Mouse (Mus musculus) neutrophil, adult 5-6 weeks (primary cell): ENCODE data around the gene Kctd7. TPM values are rescaled to one million over a fixed set of nuclear protein-coding genes. Genes with fewer than 3 reads are reported as not detected.
A peak's percentile ranks its signal among the peaks of the same experiment; 100 is the strongest.

Source experiments
- ATAC-seq: fragments of 151-379, 151-347 bp; 2 replicates; pipeline ENCODE4 v1.8.0; 2017; ENCODE audit warnings: mild to moderate bottlenecking, moderate TSS enrichment; ENCODE audit not compliant: insufficient number of reproducible peaks, poor library complexity, low FRiP score, severe bottlenecking; ENCODE audit errors: extremely low read depth
- total RNA-seq: library from RNA; stranded (forward); fragments of 200-1000 nt; gene quantifications from 2 replicates; pipeline ENCODE4 v1.2.3, GENCODE M21; 2017

Gene Kctd7
- total RNA-seq, result 3.0 and 5.3 TPM in 2 replicates

DNA sequence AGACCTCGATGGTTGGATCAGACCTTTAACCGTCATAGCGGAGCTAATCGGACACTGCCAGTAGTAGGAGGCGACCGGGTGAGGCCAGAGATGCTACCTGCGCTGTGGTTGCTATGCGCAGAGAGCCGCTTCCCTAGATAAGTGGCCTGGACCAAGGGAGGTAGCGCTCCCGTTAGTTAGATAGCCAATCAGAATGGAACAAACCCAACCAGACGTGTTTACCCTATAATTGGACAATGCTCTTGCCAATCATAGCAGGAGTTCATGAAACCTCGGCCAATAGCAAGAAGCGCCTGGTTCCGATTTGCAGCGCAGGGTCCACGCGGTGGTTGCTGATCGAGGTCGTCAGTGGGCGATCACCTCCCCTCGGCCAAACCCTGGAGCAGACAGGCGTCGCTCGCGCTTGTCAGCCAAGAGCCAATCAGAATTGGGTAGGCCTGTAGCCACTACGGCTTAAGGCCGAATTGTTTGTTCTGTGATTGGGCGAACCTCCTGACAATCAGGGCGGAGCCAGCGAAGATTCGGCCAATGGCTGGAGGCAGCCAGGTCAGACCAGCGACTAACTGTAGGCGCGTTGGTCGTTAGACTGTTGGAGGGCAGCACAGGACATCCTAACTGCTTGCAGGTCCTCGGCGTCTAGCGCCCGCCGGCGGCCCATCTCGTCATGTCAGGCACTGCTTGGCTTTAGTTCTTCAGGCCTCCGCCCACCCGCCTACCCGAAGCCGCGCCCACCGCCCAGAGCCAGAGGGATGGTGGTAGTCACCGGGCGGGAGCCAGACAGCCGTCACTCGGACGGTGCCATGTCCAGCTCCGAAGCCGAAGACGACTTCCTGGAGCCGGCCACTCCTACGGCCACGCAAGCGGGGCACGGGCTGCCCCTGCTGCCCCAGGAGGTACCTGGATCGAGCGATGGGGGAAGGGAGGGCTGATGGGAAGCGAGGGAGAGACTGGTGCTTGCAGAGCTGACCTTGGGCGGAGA is at the start of gene Kctd7:
Kctd7 (plus strand) TSS at position 528 of the 979 bp plus-strand sequence.
- ATAC-seq, result peak; percentile 89

DNA sequence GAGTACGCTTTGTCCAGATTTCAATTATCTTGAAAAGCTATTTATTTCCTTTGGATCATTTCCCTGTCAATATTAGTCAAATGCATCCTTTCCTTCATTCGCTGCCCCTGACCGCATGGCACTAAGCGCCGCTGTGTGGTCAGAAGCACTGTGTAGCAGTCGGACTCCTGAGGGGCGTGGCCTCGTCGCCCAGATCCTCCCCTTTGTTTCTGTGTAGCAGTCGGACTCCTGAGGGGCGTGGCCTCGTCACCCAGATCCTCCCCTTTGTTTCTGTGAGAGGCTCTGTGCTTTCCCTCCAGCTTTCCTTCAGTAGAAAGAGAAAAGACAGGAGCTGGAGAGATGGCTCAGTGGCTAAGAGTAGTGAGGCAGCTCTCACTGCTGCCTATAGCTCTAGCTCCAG is 47.9 kb upstream of the Kctd7 start:
- no peak for ATAC-seq

DNA sequence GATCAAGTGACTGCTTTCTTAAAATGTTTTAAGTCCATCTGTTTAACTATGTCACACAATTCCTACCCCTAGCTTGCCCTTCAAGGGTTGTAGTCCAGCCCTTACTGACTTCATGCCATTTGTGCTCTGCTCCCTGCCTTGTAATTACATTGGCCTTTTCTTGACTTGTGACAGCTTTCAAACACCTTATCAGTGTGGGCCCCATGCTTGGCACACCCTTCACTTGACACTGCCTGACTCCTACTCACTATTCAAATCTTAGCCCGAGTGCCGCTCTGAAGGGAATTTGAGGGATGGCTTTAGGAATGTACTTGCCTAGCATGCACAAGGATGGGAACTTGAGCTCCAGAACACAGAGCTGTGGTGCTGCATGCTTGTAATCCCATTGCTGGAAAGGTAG is 46.8 kb upstream of the Kctd7 start:
- ATAC-seq, result no peak

DNA sequence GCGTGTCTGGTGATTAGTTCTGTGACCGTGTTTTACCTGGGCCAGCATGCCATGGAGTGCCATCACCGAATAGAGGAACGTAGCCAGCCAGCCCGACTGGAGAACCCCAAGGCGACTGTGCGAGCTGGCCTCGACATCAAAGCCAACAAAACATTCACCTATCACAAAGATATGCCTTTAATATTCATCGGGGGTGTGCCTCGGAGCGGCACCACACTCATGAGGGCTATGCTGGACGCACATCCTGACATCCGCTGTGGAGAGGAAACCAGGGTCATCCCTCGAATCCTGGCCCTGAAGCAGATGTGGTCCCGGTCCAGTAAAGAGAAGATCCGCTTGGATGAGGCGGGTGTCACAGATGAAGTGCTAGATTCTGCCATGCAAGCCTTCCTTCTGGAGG is 42.9 kb upstream of the Kctd7 start:
- ATAC-seq, result no peak

DNA sequence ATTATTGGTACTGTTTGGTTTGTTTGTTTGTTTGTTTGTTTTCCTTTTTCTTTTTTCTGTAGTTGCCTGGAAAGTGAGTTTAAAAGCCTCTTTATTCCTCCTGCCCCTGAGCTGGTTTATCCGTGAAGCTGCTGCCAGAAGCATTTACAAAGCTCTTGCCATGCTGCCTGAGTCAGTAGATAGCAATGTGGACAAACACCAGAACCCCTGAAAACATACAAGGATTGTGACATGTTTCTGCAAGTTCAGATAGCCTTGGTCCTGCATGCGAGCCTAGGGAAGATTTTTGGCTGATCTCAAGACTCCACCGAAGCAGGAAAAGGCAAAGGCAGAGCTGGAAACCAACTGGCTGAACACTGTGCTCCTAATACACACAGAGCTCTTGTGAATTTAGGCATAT is 35.3 kb upstream of the Kctd7 start:
- ATAC-seq, result no peak

DNA sequence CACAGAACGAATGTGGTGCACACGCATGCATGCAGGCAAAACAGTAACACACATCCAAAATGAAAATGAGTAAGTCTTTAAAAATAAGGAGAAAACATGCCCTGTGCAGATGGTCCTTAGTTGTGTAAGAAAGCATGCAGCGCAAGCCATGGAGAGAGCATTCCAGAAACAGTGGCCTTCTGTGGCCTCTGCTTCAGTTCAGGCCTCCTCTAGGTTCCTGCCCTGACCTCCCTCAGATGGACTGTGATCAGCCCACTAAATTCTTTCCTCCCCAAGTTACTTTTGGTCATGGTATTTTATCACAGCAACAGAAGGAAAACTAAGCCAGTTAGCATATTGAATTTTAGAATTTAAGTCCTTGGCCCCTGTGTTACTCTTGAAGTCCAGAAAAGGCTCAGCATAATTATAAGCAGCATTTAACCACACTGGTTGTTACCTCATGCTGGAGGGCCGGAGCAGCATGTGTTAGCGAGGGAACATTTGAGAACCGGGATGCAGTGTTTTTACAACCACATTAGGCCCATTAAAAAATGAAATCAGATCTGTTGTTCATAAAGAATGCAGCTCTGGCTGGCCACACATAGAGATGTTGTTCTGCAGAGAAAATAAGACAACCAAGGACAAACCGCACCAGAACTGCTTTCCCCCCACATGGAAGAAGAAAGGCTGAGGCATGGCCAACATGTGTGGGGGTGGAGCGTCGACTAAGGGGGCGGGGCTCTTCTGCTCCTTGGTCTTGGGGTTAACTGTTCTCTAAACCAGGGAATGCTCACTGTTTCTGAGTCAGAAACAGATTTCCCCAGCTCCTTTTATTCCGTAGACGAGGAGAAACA is 33.8 kb upstream of the Kctd7 start:
- ATAC-seq, result no peak

DNA sequence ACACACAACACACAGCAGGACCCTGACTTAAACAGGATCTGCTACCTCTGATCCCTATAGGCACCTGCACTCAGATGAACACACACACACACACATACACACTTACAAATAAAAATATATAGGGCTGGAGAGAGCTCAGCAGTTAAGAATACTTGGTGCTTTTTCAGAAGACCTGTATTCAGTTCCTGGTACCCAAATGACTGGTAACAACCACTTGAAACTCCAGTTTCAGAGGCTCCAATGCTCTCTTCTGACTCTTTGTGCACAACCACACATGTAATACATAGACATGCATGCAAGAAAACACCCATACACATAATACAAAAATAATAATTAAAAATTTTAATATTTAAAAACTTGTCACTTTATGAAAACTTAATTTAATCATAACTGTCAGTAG is 32.0 kb upstream of the Kctd7 start:
- no peak for ATAC-seq

DNA sequence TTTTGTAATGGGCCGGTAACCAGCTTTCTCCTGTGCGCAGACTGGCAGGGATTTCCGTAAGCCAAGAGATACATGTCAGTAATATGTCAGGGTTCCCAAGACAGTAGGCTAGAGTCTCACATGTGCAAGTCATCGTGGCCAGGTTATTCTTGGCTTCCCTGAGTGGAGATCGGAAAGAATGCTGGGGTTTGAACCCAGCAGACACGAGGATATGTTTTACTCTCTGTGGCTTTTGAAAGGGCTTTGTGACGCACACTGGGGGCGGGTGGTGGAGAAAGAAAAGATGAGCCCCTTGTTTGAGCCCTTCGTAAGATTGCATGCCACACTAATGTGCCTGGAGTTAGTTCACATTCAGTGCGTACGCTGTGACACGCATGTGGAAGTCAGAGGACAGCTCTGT is 28.5 kb upstream of the Kctd7 start:
- no peak for ATAC-seq

DNA sequence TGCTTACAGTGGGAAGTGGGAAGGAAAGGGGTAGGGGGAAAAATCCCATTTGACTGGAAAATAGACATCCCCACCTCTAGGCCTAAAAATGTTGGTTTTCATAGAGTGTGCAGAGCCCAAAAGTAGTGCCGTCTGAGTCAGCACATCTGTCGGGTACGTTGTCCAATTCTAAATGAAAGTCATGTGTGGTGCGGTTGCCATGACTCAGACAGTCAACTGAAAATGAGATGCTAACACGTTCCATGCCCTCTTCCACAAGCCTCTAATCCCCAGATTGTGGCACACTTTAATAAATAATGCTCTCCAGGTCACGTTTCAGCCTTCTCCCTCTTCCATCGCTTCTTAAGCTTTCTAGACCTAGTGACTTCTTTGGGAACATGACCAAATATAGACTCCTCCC is 27.8 kb upstream of the Kctd7 start:
- ATAC-seq, result no peak

DNA sequence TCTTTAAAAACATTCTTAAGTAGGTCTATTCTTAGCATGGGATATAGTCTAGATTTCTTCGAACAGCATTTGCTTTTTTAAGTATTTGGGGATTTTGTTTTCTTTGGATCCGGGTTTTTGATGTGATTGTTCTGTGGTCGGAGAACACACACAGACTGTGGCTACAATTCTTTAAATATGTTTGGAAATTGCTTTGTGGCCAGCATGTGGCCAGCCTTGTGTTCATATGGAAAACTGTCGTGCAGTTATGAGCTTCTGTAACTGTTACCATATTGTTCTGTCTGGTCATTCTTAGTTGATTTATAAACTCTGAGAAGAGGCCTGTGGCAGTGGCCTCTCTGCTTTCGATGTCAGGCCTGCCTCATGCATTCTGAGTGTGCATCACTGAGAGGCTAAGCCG is 26.7 kb upstream of the Kctd7 start:
- no peak for ATAC-seq

DNA sequence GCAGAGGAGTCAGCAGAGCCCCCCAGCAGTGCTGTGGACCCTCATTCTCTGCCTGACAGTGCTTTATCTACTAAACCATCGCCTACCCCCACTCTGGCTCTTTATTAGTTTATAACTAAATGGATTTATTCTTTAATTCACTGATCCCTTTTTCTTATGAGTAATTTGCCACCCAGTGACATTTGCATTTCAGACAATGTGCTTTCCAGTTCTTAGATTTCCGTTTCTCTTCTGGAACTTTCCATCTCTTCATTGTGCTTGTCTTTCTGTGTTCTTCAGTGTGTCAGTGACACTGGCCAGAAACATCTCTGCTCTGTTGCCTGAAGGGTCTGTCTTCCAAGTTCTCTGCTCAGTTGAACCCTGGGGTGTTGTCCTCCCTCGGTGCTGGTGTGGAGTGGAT is 25.4 kb upstream of the Kctd7 start:
- no peak for ATAC-seq

DNA sequence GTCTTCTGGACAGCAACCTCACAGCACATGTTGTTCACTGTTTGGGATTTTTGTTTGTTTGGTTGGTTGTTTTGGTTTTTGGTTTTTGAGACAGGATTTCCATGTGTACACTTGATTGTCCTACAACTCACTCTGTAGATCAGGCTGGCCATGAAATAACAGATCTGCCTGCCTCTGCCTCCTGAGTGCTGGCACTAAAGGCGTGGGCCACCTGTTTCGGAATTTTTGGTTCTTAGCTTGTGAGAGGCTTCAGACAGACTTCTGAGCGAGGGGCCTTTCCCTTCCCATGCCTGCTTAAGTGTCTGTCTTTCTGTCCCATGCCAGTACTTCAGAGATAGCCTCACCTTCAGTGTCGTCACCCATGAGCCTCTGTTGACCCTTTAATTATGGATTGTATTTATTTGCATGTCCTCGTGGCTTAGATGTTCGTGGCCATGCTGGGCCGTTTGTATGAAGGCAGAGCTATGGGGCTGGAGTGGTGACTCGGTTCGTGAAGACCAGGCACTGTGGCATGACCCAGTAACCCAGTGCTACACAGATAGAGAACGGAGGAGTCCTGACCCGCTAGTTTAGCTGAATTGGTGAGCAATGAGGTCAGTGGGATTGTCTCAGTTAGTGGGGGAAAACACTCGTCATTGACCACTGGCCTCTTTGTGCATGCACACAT is 24.5 kb upstream of the Kctd7 start:
- ATAC-seq, result no peak

DNA sequence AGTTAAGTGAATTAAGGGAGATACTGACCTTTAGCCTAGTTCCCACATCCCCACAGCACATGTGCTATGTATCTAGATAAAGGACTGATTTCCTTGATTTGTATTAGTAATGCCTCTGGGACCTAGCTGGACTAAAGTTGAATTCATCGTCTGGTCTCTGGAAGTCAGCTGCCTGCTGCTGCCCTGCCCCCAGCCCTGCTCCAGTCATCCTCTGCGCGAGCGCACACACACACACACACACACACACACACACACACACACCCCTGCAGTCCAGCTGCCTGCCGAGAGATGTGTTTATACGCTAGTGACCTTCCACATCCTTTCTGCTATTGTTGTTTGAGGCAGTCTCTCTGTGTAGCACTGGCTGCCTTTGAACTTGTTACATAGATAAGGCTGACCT is 23.8 kb upstream of the Kctd7 start:
- no peak for ATAC-seq

DNA sequence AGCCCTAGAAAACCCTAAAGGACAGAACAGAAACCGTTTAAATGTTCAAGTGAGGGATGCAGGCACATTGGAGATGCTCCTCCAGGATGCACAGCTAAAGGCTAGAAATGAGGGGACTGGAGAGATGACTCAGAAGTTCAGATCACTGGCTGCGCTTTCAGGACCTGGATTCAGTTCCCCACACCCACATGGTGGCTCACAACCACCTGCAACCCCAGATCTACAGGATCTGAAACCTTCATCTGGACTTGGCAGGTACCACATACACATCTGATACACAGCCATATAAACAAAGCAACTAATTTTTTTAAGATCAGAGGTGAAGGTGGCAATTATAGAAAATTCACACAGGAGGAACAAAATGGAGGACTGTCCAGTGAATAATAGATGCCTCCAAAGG is 22.3 kb upstream of the Kctd7 start:
- ATAC-seq, result no peak

DNA sequence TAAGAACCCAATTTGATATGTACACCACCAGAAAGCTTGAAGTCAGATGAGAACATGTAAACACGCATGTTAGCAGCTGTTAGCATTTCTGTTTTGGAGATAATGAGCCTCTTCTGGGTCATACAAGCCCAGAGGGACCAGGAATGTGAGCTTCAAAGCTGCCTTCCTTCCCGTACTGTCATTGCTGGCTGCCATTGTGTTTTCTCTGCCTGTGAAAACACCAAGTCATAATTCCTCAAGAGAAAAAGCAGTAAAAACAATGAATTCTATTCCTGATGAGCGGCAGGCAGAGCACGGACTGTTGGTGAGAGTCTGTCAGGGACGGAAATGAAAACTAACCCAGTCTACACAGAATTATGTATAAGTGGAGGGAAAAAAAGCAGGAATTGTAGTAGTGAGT is 20.4 kb upstream of the Kctd7 start:
- ATAC-seq, result no peak

DNA sequence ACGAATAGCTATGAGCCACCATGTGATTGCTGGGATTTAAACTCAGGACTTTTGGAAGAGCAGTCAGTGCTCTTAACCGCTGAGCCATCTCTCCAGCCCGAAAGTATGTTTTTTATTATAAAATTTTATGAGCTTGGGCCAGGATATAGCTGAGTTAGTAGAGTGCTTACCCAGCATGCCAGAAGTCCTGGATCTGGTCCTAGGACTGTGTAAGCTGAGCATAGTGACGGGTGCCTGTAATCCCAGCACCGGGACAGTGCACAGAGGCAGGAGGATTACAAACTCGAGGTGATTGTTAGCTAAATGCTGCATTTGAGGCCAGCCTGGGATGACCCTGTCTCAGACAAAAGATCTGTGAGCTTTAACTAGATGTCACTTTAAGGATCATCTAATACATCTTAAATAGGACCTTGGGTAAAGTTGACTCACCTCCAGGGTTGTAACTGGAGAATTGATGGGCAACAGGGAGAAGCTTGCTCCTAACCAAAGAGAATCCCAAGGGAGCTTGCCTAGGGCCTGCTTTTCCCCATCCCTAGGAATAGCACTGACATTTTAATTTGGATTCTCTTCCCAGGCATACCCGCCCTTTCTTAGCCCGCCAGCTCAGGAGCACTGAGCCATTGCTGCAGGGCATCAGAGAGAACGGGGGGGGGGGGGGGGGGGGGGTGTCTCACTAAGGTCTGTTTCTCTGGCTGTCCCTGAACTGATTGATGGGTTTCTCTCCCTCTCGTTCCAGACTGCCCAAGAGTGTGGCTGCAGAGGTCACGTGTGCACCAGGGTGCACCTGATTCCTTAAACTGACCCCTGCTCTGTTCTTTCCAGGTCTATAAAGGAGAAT is 15.8 kb upstream of the Kctd7 start:
- ATAC-seq, result no peak

DNA sequence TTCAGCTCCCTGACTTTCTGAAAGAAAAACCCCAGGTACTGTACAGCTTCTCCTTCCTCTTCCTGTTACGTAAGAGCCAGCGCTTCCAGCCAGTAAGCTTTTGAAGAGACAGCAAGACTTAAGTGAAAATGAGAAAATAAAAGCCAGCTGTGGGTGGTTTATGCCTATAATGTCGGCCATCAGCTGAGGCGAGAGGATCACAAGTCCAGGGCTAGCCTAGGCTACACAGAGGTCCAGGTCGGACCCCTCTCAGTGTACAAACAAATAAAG is 15.2 kb upstream of the Kctd7 start:
- ATAC-seq, result no peak

DNA sequence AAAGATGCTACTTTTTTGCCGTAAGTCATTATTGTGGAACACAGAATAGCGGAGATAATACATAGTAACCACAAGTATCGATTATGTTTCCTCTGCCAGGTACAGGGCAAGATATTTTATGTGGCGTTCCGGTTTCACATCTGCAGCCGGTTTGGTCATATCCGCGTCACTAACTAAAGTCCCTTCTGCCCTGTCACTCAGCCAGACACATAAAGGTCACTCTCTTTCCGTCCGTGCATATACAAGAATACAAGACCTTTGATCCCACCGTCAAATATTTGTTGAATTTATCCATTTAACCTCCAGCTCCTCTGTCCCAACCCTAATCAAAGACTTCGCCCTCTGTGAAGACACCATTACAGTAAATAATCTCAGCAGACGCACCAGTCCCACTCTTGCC is 8.1 kb upstream of the Kctd7 start:
- no peak for ATAC-seq

DNA sequence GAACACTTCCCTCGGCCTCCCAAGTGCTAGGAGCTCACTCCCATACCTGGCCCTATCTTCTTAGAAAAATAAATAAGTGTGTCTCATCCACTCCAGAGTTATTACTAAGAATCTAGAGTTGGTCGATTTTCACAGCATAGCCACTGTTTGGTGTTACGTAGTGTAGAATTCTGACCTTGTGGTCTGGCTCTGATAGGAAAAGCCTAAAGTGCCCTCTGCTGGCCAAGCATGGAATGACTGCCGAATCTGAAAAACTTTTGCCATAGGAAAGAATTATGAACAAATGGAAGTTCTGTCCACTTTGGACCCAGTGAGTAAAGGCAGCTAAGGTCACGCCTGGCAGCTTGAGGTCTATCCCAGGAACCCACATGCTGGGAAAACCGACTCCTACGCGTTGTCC is 5.3 kb upstream of the Kctd7 start:
- ATAC-seq, result peak; percentile 69
